Mouse (Mus musculus) liver, adult 2 months (tissue): Measurements from ENCODE around the gene Fhit.

ENCODE experiments used
- CTCF ChIP-seq: fragments of 200-500 bp; IDR thresholded peaks from 2 replicates; pipeline ENCODE4 v1.5.1; 2011; ENCODE audit warnings: low read depth, low read length, control low read depth
- POLR2A ChIP-seq: fragments of 200-500 bp; IDR thresholded peaks from 2 replicates; pipeline ENCODE4 v1.6.1; 2011; ENCODE audit warnings: low read length, control low read depth; ENCODE audit not compliant: insufficient read depth; ENCODE audit errors: extremely low read depth

- no peak for TF ChIP-seq CTCF
- TF ChIP-seq POLR2A: no peak
These were observed 1518.1 kb downstream of the Fhit start for GRCm38 (mm10) chr14:9643700-9644099.
